Mouse (Mus musculus) monocyte, adult 5-6 weeks (primary cell): Measurements from ENCODE around the gene Lurap1l. TPM values are rescaled to one million over a fixed set of nuclear protein-coding genes. Genes with fewer than 3 reads are reported as not detected.
"Not testable (repeated sequence)": the region's sequence is repeated elsewhere in the genome, so short reads cannot be mapped to it uniquely, and the experiment has no call there.

Source experiments
- ATAC-seq: fragments of 153-309, 156-312 bp; replicated peaks from 2 replicates; pipeline ENCODE4 v1.8.0; 2017; ENCODE audit warnings: mild to moderate bottlenecking; ENCODE audit not compliant: low TSS enrichment, insufficient number of reproducible peaks, severe bottlenecking, poor library complexity, low FRiP score
- total RNA-seq: library from RNA; stranded (forward); fragments of 200-1000, 200-491, 200-594 nt; gene quantifications from 3 replicates; pipeline ENCODE4 v1.2.3, GENCODE M21; 2017

Gene Lurap1l
- total RNA-seq, 1 experiment from 2014 or later, result not detected

- ATAC-seq, result no peak
These were observed 4.8 kb downstream of the Lurap1l start for GRCm38 (mm10) chr4:80915211-80915610.

DNA sequence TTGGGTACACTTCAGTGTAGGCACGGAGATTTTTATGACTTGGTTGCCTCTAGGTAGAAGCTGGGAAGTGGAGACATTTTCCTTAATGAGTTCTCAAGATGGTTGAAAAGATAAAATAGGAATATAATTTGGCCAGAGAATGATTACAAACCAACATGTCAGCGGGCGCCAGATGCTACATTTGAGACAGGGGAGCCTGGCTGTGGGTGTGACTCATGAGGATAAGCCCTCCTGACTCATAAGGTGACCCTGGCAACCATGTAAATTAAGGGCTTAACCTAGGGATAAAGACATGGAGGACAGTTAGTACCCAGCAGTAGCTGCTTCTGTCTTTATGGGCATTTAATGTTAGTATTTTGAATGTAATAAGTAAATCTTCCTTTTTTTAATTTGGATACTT is 6.2 kb downstream of the Lurap1l start:
- ATAC-seq, result no peak

- ATAC-seq, result not testable (repeated sequence)
These were observed 6.7 kb downstream of the Lurap1l start for GRCm38 (mm10) chr4:80917128-80917527.

DNA sequence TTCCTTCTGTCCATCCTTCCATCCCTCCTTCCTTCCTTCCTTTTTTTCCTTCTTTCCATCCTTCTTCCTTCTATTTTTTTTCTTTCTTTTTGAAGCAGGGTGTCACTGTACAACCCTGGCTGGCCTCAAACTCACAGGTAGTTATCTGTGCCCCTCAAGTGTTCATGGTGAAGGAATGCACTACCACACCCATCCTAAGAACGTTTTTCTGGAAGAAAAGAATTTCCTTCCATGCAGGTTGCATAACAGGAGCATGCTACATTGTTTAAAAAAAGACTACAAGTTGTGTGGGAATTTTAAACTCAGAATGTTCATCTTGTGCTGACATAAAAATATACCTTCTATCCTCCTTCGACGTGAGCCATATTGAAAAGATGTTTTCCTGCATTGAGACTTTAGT is 7.4 kb downstream of the Lurap1l start:
- no peak for ATAC-seq

GRCm38 (mm10) chr4:80918526-80919129 is 8.2 kb downstream of the Lurap1l start:
- ATAC-seq, result no peak

DNA sequence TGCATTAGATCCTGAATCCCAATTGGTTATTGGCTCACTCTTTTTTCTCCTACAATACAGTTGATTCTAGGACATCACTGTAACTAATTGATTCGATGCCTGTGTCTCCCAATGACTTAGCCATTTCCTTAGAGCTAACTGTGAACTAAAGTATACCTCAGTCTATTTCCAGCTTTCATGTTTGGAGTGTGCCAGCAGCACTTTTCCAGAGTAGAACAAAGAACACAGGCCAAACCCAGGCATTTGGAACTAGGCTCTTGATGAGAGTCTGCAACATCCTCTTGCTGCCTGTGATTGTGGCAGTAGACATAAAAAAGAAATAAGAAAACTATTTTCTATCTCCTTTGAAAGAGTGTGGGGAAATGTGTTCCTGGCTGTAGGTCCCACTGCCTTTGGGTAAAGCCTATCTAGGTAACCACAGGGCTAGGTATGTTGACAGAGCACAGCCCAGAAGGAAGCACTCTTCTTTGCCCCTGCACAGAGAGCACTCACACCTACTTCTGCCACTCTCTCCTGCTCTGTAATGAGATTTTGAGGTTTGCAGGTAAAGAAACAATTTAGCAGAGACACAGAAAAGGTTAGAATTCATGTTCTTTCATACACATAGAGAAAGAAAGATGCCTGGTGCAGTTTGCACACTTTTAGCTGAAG is 8.9 kb downstream of the Lurap1l start:
- no peak for ATAC-seq

- ATAC-seq, result no peak
These were observed 11.4 kb downstream of the Lurap1l start for GRCm38 (mm10) chr4:80921646-80922489.

- ATAC-seq, result no peak
These were observed 12.2 kb downstream of the Lurap1l start for GRCm38 (mm10) chr4:80922654-80923053.

GRCm38 (mm10) chr4:80924815-80925214 is 14.4 kb downstream of the Lurap1l start:
- no peak for ATAC-seq

GRCm38 (mm10) chr4:80925752-80926519 is 15.5 kb downstream of the Lurap1l start:
- no peak for ATAC-seq

- ATAC-seq, result no peak
These were observed 24.3 kb downstream of the Lurap1l start for GRCm38 (mm10) chr4:80934749-80935148.

- no peak for ATAC-seq
These were observed 28.7 kb downstream of the Lurap1l start for GRCm38 (mm10) chr4:80939115-80939514.

- ATAC-seq, result no peak
These were observed 30.5 kb downstream of the Lurap1l start for GRCm38 (mm10) chr4:80940946-80941345.

- ATAC-seq, result no peak
These were observed 31.5 kb downstream of the Lurap1l start for GRCm38 (mm10) chr4:80941978-80942377.

GRCm38 (mm10) chr4:80944605-80945004 is 34.2 kb downstream of the Lurap1l start:
- ATAC-seq, result no peak

DNA sequence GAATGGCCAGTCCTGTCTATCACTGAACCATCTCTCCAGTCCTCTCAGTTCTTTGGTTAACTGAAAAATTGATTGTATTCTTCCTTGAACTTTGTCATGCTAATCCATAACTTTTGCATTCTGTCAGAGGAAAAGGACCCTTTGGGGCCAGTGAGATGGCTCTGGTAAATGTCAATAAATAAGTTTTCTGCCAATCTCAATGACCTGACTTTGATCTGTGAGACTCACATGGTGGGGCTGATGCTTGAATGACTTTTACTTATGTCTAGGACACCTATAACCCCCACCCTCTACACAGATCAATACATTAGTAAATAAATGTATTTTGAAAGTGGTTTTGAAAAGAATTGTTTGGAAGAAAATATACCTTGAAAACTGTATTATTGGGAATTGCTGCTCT is 38.7 kb downstream of the Lurap1l start:
- ATAC-seq, result no peak

- ATAC-seq, result no peak
These were observed 39.3 kb downstream of the Lurap1l start for GRCm38 (mm10) chr4:80949720-80950119.

GRCm38 (mm10) chr4:80950280-80950781 is 39.9 kb downstream of the Lurap1l start:
- ATAC-seq, result no peak

DNA sequence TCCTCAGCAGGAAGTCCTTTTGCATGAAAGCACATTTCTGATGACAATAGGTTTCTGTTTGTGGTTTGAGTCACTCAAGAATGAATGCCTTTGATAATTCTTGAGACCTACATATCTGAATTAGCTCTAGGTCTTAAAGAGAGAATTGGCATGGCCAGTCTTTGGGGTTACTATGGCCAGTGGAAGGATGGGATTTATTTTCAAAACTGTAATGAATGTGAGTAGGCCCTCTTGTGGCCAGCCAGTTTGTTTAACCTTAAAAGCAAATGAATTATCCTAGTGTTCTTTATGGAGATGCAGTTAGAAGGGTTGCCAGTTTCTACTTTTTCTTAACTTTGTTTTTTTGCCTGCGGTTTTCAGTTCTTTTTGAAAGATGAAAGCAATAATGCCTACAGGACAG is 42.2 kb downstream of the Lurap1l start:
- ATAC-seq, result no peak
